Mouse (Mus musculus) G1E-ER4 (cell line): ENCODE measurements around the gene Slc44a2. TPM values are rescaled to one million over a fixed set of nuclear protein-coding genes. Genes with fewer than 3 reads are reported as not detected.

Experiments
- GATA1 ChIP-seq: IDR thresholded peaks from one replicate; pipeline ENCODE4 v1.8.0; 2012; ENCODE audit warnings: low read length, inconsistent platforms
- polyA plus RNA-seq: library from polyadenylated mRNA; stranded (reverse); fragments of >175 nt; gene quantifications from 2 replicates; pipeline ENCODE4 v1.2.3, GENCODE M21; 2012

The Slc44a2 gene
- polyA plus RNA-seq, 1 experiment, result 24.3 TPM

GRCm38 (mm10) chr9:21322211-21322916 lies 1.9 kb downstream of the Slc44a2 start:
- no peak for TF ChIP-seq GATA1

DNA sequence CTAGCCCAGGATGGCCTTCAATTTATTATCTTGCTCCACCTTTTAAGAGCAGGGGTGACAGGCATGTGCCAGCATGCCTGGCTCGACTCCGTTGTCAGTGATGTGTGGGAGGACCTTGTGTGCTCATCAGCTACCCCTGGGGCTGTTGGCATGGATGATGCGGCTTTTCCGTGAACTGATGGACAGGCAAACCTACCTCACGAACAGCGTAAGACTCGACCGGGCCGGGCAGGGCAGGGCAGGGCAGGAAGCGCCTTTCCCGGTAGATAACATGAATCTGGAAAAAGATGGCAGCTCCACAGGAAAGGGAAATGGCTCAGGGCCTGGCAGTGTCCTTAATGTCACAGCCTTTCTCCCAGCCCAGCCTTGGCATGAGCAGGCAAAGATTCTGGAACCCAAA lies 3.8 kb downstream of the Slc44a2 start:
- no peak for TF ChIP-seq GATA1

GRCm38 (mm10) chr9:21327569-21327968 lies 7.1 kb downstream of the Slc44a2 start:
- TF ChIP-seq GATA1, result no peak

- TF ChIP-seq GATA1, result no peak
Observed at GRCm38 (mm10) chr9:21328041-21328440, 7.5 kb downstream of the Slc44a2 start.

DNA sequence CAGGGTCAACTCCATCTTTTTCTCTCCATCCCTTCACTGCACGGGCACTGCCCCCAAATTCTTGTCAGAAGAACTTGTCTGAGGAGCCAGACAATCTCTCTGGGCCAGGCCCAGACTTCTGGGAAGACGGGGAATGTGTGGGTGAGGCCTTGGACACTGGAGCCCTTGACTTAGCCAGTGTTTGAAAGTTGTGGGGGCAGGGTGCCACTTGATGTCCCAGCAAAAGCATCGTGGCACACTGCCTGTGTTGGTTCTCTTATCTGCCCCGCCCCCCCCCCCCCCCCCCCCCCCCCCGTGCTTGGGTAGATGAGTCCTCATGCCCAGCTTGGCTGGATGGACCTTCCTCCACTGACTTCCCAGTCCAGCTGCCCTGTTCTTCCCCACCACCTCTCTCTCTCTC lies 8.5 kb downstream of the Slc44a2 start:
- no peak for TF ChIP-seq GATA1

DNA sequence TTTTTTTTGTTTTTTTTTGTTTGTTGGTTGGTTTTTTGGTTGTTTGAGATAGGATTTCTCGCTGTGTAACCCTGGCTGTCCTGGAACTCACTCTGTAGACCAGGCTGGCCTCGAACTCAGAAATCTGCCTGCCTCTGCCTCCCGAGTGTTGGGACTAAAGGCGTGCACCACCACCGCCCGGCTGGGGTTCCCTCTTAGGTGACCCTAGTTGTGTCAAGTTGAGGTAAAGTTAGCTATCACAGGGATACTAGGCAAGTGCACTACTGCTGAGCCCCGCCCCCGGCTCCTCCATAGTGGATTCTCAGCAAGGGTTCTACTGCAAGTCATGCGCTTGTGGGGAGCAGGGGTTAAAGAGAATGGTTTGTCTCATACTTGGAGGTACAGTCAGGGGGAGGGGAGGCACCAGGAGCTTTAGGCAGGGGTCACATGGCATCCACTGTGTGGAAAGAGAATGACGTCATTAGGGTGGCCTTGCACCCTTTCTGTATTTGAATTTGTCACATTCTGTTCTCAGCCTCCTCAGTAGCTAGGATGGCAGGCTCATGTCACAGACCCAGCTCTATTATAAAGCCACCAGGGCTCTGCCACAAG lies 9.3 kb downstream of the Slc44a2 start:
- no peak for TF ChIP-seq GATA1

- TF ChIP-seq GATA1, result no peak
Observed at GRCm38 (mm10) chr9:21331365-21332140, 11.1 kb downstream of the Slc44a2 start.

- no peak for TF ChIP-seq GATA1
Observed at GRCm38 (mm10) chr9:21332161-21333061, 11.9 kb downstream of the Slc44a2 start.

DNA sequence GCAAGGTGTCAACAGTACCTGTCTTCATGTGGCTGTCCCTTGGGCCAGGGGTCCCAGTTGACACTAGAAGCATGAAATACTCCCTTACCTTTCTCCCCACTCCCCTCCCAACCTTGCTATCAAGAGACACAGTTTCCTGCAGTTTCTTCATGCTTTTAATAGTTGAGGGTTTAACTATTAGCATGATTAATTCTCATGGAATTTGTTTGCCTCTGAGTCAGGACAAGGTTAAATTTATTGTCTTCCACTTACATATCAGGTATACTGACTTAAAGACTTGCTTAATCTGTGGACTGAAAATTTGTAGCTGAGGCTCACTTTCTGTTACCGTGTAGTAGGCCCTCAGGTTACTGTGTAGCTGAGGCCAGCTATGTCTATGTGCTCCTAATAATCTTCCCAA lies 13.0 kb downstream of the Slc44a2 start:
- no peak for TF ChIP-seq GATA1

DNA sequence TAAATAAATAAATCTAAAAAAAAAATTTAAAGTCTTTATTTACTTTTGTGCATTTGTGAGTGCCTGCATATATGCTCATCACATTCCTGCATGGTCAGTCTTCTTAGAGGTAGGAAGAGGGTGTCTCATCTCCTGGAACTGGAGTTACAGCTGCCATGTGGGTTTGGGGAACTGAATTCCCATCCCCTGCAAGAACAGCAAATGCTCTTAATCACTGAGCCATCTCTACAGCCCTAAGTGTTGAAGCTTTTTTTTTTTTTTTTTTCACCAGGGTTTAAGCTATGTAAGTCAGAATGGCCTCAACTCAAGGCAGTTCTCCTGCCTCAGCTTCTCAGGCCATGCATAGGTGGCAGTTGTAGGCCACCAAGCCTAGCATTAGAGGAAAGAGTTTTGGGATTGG lies 14.2 kb downstream of the Slc44a2 start:
- no peak for TF ChIP-seq GATA1

DNA sequence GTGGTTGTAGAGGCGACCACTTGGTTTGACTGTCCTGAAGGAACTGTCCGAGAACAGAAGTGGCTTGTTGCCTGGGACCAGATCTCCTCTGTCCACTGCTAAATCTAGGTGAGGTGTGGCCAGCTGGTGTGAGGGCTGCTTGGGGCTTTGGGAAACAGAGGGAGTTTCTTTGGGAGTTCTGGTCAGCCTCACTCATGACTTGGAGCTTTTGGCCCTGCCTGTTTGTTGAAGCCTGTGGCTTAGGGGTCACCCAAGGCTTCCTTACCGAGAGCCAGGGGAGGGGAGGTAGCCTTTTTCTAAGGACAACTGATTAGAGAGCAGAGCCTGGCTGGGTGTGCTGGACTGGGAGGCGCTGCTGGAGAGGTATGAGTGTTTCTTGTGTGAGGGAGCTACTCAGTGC lies 14.9 kb downstream of the Slc44a2 start:
- no peak for TF ChIP-seq GATA1

GRCm38 (mm10) chr9:21336491-21336890 lies 16.0 kb downstream of the Slc44a2 start:
- no peak for TF ChIP-seq GATA1

DNA sequence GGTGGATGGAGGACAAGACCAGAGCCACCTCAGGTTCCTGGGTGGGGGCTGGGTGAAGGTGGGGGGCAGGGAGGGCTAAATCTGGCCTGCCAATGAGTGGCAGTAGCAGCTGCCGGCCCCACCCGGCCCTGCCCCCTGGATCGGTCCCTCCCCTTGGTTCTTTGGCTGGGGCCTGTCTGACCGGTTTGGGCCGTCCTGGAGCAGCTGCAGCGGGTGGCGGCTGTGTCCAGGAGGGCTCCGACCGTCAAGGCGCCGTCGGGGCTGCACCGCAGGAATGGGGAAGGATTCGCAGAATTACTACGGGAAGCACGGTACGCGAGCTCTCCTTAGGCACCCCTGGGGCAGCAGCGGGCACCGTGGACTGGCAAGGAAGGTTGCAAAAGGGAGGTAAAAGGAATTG lies 17.2 kb downstream of the Slc44a2 start:
- TF ChIP-seq GATA1, result no peak

DNA sequence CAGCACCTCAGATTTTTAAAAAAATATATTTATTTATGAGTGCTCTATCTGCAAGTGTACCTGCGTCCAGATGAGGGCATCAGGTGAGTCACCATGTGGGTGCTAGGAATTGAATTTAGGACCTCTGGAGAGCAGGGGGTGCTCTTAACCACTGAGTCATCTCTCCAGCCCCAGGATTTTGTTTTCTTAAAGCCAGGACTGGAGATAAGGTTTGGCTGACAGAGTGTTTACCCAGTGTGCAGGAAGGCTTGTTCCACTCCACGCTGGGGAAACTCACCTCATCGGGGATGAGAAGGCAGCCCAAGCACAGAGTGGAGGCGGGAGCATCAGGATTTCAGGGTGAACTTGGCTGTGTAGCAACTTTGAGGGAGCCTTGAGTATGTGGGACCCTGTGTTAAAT lies 19.9 kb downstream of the Slc44a2 start:
- no peak for TF ChIP-seq GATA1

DNA sequence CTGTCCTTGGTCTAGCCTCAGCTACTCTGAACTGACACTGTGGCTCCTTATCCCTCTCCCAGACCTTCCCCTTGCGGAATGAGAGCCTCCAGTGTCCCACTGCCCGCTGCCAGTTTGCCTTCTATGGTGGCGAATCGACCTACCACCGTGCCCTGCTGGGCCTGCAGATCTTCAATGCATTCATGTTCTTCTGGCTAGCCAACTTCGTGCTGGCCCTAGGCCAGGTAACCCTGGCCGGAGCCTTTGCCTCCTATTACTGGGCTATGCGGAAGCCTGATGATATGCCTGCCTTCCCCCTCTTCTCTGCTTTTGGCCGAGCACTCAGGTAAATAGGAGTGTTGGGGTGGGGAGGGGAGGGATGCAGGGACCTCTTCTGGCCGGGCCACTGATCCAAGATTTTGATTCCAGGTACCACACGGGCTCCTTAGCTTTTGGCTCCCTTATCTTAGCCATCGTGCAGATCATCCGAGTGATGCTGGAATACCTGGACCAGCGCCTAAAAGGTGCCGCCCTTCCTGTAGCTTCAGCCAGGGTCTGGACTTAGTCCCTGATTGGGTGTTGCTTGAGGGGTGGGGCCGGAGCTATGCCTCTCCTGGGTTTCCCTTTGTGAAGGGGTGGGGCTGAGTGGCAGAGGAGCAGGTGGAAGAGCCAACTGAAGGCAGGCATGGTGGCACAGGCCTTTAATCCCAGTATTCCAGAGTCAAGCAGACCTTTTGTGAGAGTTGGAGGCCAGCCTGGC lies 26.3 kb downstream of the Slc44a2 start:
- no peak for TF ChIP-seq GATA1
